Mouse (Mus musculus) thymus, postnatal 4 days (tissue): Measurements from ENCODE around the gene A530016L24Rik.
A peak's percentile ranks its signal among the peaks of the same experiment; 100 is the strongest.

Source experiments
- DNase-seq: peaks from one replicate; pipeline ENCODE4 v3.0.0; 2021

Gene A530016L24Rik

GRCm38 (mm10) chr12:112489134-112489533 lies at the start of gene A530016L24Rik:
A530016L24Rik (plus strand) TSS chr12:112489448.
- no peak for DNase-seq

GRCm38 (mm10) chr12:112439993-112440392 lies 49.3 kb upstream of the A530016L24Rik start:
- no peak for DNase-seq

GRCm38 (mm10) chr12:112449144-112449827 lies 40.0 kb upstream of the A530016L24Rik start:
- DNase-seq, result peak; percentile 83

DNA sequence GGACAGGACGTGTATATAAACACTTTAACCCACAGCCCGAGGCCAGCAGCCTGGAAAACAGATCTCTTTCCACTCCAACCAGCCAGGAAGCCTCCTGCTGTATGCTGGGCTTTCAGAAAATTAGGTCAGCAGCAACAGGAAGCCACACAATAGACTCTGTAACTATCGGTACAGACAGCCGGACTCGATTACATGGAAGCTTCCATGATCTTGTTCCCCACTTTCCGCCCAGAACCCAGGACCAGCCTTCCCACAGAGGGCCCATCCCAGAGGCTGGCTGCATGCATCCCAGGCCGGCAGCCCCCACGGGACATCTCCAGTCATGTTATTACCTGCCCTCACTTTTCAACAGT lies 39.4 kb upstream of the A530016L24Rik start:
- peak; percentile 54 for DNase-seq

DNA sequence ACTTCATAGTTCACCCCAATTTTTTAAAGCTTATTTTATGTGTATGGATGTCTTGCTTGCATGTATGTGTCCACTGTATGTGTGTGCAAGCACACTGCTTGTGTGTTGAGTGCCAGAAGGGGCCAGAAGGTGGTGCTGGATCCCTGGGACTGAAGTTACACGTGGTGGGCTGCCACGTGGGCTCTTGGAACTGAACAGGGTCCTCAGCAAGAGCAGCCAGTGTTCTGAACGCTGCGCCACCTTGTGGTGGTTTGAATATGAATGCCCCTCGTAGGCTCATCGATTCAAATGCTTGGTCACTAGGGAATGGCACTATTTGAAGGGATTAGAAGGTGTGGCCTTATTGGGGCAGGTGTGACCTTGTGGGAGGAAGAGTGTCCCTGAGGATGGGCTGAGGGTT lies 38.4 kb upstream of the A530016L24Rik start:
- peak; percentile 90 for DNase-seq

- no peak for DNase-seq
Observed at GRCm38 (mm10) chr12:112451381-112451780, 37.9 kb upstream of the A530016L24Rik start.

DNA sequence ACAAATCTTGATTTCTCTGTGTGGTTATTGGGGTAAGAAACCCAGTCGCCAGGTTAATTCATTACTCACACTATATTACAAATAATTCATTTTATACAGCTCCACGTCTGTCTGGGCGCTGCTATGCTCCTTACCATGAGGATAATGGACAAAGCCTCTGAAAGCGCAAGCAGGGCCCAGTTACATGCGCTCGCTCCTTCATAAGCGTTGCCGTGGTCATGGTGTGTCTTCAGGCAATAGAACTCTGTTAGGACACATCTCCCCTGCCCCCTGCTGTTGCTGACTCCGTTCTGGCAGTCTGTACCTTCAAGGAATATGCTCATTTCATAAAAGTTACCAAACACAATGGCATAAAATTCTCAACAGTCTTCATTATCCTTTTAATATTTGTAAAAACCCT lies 37.4 kb upstream of the A530016L24Rik start:
- DNase-seq, result no peak

GRCm38 (mm10) chr12:112456144-112456713 lies 33.0 kb upstream of the A530016L24Rik start:
- DNase-seq, result no peak

GRCm38 (mm10) chr12:112457839-112458238 lies 31.4 kb upstream of the A530016L24Rik start:
- DNase-seq, result no peak

- DNase-seq, result no peak
Observed at GRCm38 (mm10) chr12:112462423-112462822, 26.8 kb upstream of the A530016L24Rik start.

- peak; percentile 40 for DNase-seq
Observed at GRCm38 (mm10) chr12:112463209-112463608, 26.0 kb upstream of the A530016L24Rik start.

GRCm38 (mm10) chr12:112463750-112464444 lies 25.4 kb upstream of the A530016L24Rik start:
- DNase-seq, result no peak

- DNase-seq, result no peak
Observed at GRCm38 (mm10) chr12:112464516-112464915, 24.7 kb upstream of the A530016L24Rik start.

DNA sequence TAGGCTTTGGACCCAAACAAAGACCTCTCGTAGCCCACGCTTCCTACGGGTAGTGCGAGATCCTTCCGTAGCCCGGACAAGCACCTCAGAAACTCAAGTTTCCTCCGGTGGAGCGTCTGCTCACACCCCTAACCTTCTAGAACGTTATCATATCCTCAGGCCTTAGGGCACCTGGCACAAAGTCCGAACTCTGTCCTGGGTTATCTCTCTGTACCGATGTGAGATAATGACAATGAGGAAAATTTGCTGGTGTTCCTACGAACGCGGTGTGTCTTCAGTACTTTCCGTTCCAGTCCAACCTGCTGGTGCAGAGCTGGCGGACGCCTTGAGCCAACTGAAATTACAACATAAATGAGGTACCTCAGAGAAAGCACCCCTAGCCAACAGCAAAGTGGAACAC lies 23.3 kb upstream of the A530016L24Rik start:
- no peak for DNase-seq

DNA sequence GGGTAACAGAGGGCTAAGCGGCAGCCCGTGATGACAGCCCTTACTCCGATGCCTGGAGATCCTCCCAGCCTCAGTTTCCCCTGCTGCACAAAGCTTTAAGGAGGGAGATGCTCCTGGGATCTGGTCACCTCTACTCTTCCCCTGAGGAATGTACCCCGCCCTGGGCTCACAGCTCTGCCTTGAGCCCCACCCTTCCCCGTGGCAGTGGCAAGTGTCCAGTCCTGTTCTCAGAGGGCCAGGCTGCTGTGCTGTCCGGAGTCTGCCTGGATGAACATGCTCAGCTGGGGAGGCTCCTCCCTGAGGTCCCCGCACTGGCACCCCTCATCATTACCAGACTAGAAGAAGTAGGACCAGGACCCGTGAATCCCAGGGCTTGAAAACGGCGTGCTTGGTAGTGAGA lies 21.9 kb upstream of the A530016L24Rik start:
- no peak for DNase-seq

DNA sequence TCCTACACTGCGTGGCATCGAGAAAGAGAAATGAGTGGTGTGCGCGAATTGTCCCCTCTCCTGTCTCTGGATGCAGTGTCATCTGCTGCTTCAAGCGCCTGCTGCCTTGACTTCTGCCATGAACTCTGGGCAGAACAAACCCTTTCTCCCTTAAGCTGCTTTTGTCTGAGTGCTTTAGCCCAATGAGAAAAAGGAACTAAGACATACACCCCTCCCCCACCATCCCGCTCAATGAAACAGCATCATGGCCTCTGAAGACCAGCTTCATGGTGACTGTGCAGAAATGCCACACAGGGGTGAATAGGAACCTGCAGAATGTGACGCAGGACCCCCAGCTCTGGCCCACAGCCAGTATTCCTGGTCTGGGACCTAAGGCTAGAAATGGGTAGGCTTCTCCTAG lies 19.9 kb upstream of the A530016L24Rik start:
- no peak for DNase-seq

DNA sequence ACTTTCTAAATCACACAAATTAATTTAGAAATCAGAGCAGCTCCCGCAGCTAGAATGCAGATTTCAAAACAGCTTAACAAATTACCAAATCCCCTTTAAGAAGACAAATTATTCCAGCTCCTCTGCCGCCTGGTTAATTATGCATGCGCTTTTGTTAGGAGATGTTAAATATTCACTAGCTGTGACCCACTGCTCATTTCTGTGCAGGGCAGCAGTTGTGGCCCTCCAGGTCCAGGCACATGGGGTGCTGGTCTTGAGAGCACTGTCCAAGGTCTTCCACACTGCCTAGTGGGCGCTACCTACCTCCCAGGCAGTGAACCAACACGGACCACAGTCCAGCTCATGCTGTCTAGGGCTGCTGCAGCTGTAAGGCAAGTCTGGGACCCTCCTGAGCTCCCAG lies 19.0 kb upstream of the A530016L24Rik start:
- no peak for DNase-seq

DNA sequence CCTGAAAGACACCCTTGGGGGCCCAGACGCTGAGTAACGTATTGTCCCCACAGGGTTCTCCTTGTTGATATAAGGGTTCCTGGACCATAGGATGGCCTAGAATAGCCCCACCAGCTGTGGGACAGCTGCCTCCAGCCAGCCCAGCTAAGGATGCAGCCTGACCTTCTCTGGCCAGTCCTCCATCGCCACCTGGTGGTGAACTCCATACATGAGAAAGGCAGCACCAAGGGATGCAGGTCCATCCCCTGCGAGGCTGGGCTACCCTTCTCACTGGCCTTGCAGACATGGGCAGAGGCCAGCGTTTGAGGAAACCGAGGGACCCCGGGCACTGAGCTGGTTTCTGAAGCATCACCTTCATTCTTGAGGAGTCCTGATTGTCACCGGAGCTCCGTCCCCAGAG lies 15.5 kb upstream of the A530016L24Rik start:
- peak; percentile 89 for DNase-seq

- no peak for DNase-seq
Observed at GRCm38 (mm10) chr12:112489535-112489934, 287 bp downstream of the A530016L24Rik start.

DNA sequence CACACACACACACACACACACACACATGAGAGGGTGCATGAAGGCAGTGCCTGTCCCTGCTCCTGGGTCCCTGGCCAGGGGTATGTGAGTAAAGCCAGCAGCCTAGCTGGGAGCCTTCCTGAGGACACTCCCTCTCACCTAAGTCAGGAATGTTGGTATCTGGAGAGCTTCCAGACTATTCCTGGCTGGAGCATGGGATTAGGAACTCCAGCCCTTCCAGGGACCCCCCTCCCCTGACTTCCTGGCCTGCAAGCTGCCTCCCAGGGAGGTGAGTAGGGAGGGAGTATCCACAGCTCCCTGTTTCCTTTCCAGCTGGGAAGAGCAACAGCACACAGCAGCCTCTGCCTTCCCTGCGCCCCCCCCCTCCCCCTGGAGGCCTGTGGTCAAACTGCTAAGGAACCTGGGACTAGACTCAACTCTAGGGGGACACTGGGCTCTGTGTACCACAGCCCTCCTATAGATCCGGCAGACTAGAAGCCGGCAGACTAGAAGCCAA lies 1.2 kb downstream of the A530016L24Rik start:
- no peak for DNase-seq

DNA sequence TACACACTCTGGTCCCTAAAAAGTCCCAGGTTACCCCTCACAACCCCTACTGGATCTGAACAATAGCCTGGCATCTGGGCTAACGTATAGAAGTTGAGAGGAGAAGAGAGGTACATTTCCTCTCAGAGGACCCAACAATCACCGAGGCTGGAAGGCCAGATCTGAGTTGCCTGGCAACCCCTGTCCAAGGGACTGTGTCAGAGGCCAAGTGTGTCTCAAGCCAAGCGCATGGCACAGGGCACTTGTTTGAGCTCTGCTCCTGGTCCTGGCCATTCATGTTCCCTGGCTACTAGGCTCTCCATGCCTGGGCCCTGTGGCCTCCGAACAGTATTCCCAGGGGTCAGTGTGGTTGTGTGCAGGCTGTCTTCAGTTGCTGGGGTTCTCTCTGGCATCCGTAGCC lies 6.9 kb downstream of the A530016L24Rik start:
- no peak for DNase-seq

DNA sequence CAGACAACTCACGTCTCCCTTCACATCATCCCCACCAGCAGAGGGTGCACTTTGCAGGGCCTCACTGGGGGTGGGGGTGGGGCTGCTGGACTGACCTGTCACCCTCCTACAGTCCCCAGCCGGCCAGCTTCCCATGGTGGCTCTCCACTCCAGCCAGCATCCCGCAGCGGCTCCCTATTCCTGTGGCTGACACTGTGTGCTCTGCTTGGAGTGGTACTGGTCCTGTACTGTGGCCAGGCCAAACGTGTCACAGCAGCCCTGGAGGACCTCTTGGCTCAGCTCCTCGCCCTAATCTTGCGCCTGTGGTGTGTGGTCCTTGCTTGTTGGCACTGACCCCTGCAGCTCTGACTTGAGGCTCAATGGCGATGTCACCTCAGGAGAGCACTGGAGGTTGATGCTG lies 8.5 kb downstream of the A530016L24Rik start:
- no peak for DNase-seq

GRCm38 (mm10) chr12:112498683-112499082 lies 9.4 kb downstream of the A530016L24Rik start:
- DNase-seq, result peak; percentile 68
